ENCODE assay signal across 9 mouse cellular contexts in the genomic region with DNA sequence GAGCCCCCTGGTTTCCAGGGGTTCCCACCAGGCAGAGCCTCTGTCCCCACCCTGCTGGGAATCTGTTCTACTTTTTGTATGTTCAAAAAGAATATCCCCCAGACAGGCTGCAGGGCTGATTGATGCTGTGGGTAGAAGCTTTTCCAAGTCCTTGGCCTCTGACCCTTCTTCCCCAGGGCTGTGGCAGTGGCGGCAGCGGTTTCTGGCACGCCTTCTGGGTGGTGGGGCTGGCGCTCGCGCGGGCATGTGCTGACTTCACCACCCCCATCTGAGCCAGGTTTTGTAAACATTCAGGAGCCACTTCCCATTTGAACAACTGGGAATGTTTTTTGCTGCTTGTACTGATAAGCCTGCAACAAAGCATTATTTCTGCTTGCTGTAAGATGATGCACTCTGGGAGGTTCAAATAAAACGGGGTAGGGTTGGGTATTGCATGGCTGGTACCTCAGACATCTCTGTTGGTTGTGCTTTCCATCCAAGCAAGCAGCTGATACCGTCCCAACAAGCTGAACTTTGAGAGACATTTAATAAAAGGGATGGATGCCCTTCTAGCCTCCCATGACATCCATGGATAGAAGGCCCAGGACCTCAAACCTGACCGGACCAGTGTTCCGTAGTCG. TPM values are rescaled to one million over a fixed set of nuclear protein-coding genes. Genes with fewer than 3 reads are reported as not detected.
DNase-seq lines count a peak whose midpoint lies in the region; ATAC-seq and TF ChIP-seq lines count a peak whose summit lies in the region.
"Had no signal": no experiment of that assay in that cellular context is flagged by ENCODE, and none has a peak within 500 bp of the region (broad histone marks: within the 10 kb centered on the region; RNA-seq: fewer than 3 reads in every experiment).

No protein-coding gene starts in this region.

- no peaks in the 10 kb centered on the region for H3K9me3 ChIP-seq in intestine, embryonic 16.5 days (ENCODE audit: control insufficient read depth, low read length)
- H3K9me3 ChIP-seq in midbrain, embryonic 11.5 days (ENCODE audit: control insufficient read depth, low read length), result no peaks in the 10 kb centered on the region
- H3K9me3 ChIP-seq: megakaryocyte, embryonic 14.5 days had no signal

- H3K27ac ChIP-seq in embryonic fibroblast, embryonic 13.5 days (ENCODE audit: insufficient read depth, low read length), result 0 out of 2 replicates have a peak overlapping the region, but pooled peaks have one; percentile 0
- peak overlapping the region; percentile 49; the same call in 1 of the 2 replicates for H3K27ac ChIP-seq in intestine, embryonic 16.5 days (ENCODE audit: low read length)
- H3K27ac ChIP-seq in midbrain, embryonic 11.5 days (ENCODE audit: low read depth, low read length), result peak overlapping the region; percentile 51

- no peak for TF ChIP-seq CTCF in embryonic fibroblast, embryonic 13.5 days (IDR thresholded peaks at IDR 0.05; ENCODE audit: borderline replicate concordance, insufficient read depth, low read length)

- ATAC-seq in intestine, embryonic 16.5 days, result peak; percentile 42
- ATAC-seq in midbrain, embryonic 11.5 days (ENCODE audit: low FRiP score), result 0 out of 2 replicates have a peak, but pooled peaks have one; percentile 4

- peaks cover 15% of the 10 kb centered on the region for H3K4me1 ChIP-seq in embryonic fibroblast, embryonic 13.5 days (ENCODE audit: control insufficient read depth, insufficient read depth, low read length)
- H3K4me1 ChIP-seq in intestine, embryonic 16.5 days (ENCODE audit: control insufficient read depth, insufficient read depth, low read length), result peaks cover 20% of the 10 kb centered on the region
- peaks cover 17% of the 10 kb centered on the region for H3K4me1 ChIP-seq in midbrain, embryonic 11.5 days (ENCODE audit: control insufficient read depth, insufficient read depth, low read length)

- no peak overlapping the region for H3K4me3 ChIP-seq in embryonic fibroblast, embryonic 13.5 days (ENCODE audit: insufficient read depth, low read length)
- H3K4me3 ChIP-seq in intestine, embryonic 16.5 days (ENCODE audit: low read length), result no peak overlapping the region
- H3K4me3 ChIP-seq in midbrain, embryonic 11.5 days (ENCODE audit: low read depth, low read length), result no peak overlapping the region

- intact Hi-C loops in left cerebral cortex, postnatal 4 days (cut with DNase I), result no loop called here

- H3K4me2 ChIP-seq in intestine, embryonic 16.5 days (ENCODE audit: low read depth, low read length), result peak overlapping the region; percentile 30; the same call in 1 of the 2 replicates
- peak overlapping the region; percentile 32 for H3K4me2 ChIP-seq in midbrain, embryonic 11.5 days

- H3K36me3 ChIP-seq in intestine, embryonic 16.5 days (ENCODE audit: control insufficient read depth, insufficient read depth, low read length), result no peaks in the 10 kb centered on the region
- H3K36me3 ChIP-seq in midbrain, embryonic 11.5 days (ENCODE audit: control insufficient read depth, insufficient read depth, low read length), result no peaks in the 10 kb centered on the region

- no peak for TF ChIP-seq POLR2A in embryonic fibroblast, embryonic 13.5 days (IDR thresholded peaks at IDR 0.05; ENCODE audit: low read depth, low read length)

- H3K27me3 ChIP-seq in intestine, embryonic 16.5 days (replicated peaks; ENCODE audit: control insufficient read depth, insufficient read depth, low read length), result no peaks in the 10 kb centered on the region
- no peaks in the 10 kb centered on the region for H3K27me3 ChIP-seq in midbrain, embryonic 11.5 days (ENCODE audit: control insufficient read depth, insufficient read depth, low read length)

- H3K9ac ChIP-seq in intestine, embryonic 16.5 days (ENCODE audit: low read depth, low read length), result peak overlapping the region; percentile 54; the same call in 1 of the 2 replicates
- peak overlapping the region; percentile 47 for H3K9ac ChIP-seq in midbrain, embryonic 11.5 days (ENCODE audit: low read length)

- peak; percentile 34 for DNase-seq in kidney, postnatal 10 days
- DNase-seq in kidney, adult 18-20 months, result no peak
- peak; percentile 90 for DNase-seq in midbrain, embryonic 11.5 days (ENCODE audit: low spot score, missing footprints)
- DNase-seq in cerebellum, adult 18-20 months, result no peak
- no peak for DNase-seq in left cerebral cortex, postnatal 4 days
- no peak for DNase-seq in natural killer cell, adult 2 months (ENCODE audit: low spot score in 2 of 2)

- WGBS in intestine, embryonic 16.5 days, result 12% methylated on average over 12 of the region's 12 CpGs
- WGBS in midbrain, embryonic 11.5 days, result 8% methylated on average over 12 of the region's 12 CpGs

RNA-seq across cellular contexts. Expression of a gene that starts 32.8 kb away (rescaled TPM):
- 89.2 and 96.0 TPM in 2 replicates for polyA plus RNA-seq in embryonic fibroblast, embryonic 13.5 days (2011; ENCODE audit: insufficient read length, low read depth, missing spikeins)
- polyA plus RNA-seq in intestine, embryonic 16.5 days (2015; fragmentation: Nextera tagmentation; extraction: Ambion mirVana), result 109 and 110 TPM in 2 replicates
- polyA plus RNA-seq in midbrain, embryonic 11.5 days (2014; fragmentation: Nextera tagmentation; extraction: Ambion mirVana), result 50.8 and 52.5 TPM in 2 replicates
- 10 to 100 TPM; 55.5 to 57.3 TPM for total RNA-seq in left cerebral cortex, postnatal 4 days (2021)

RNA-seq across cellular contexts. Expression of a gene that starts 33.3 kb away (rescaled TPM):
- 4.6 and 7.5 TPM in 2 replicates for polyA plus RNA-seq in embryonic fibroblast, embryonic 13.5 days (2011; ENCODE audit: insufficient read length, low read depth, missing spikeins)
- polyA plus RNA-seq in intestine, embryonic 16.5 days (2015; fragmentation: Nextera tagmentation; extraction: Ambion mirVana), result 28.4 and 29.8 TPM in 2 replicates
- 21.0 and 22.7 TPM in 2 replicates for polyA plus RNA-seq in midbrain, embryonic 11.5 days (2014; fragmentation: Nextera tagmentation; extraction: Ambion mirVana)
- total RNA-seq in left cerebral cortex, postnatal 4 days (2021), result 10 to 100 TPM; 22.2 to 24.0 TPM

RNA-seq across cellular contexts. Expression of a gene that starts 39.1 kb away (rescaled TPM):
- 3.8 and 5.5 TPM in 2 replicates for polyA plus RNA-seq in embryonic fibroblast, embryonic 13.5 days (2011; ENCODE audit: insufficient read length, low read depth, missing spikeins)
- polyA plus RNA-seq in intestine, embryonic 16.5 days (2015; fragmentation: Nextera tagmentation; extraction: Ambion mirVana), result 13.3 and 14.4 TPM in 2 replicates
- polyA plus RNA-seq in midbrain, embryonic 11.5 days (2014; fragmentation: Nextera tagmentation; extraction: Ambion mirVana), result 10.3 and 12.9 TPM in 2 replicates
- total RNA-seq in left cerebral cortex, postnatal 4 days (2021), result 1 to 10 TPM; 9.0 to 9.2 TPM

RNA-seq across cellular contexts. Expression of a gene that starts 39.3 kb away (rescaled TPM):
- polyA plus RNA-seq in embryonic fibroblast, embryonic 13.5 days (2011; ENCODE audit: insufficient read length, low read depth, missing spikeins), result 4.7 and 7.8 TPM in 2 replicates
- polyA plus RNA-seq in intestine, embryonic 16.5 days (2015; fragmentation: Nextera tagmentation; extraction: Ambion mirVana), result 2.0 and 2.4 TPM in 2 replicates
- polyA plus RNA-seq in midbrain, embryonic 11.5 days (2014; fragmentation: Nextera tagmentation; extraction: Ambion mirVana), result 2.0 and 2.1 TPM in 2 replicates
- 10 to 100 TPM; 11.7 to 11.9 TPM for total RNA-seq in left cerebral cortex, postnatal 4 days (2021)

Comparison
In these comparisons a context has a peak if more than half of its experiments do, and no peak if none do; other contexts are left out.
1. DNase-seq: peak in kidney, postnatal 10 days (single experiment) and midbrain, embryonic 11.5 days (single experiment); none in kidney, adult 18-20 months (single experiment), cerebellum, adult 18-20 months (0 of 2), left cerebral cortex, postnatal 4 days (single experiment) and natural killer cell, adult 2 months (0 of 2).
2. H3K27ac ChIP-seq: peak in every context shown above with its lines; median percentile 51 in midbrain, embryonic 11.5 days; 49 in intestine, embryonic 16.5 days; 0 in embryonic fibroblast, embryonic 13.5 days.